Mouse (Mus musculus) stomach, embryonic 16.5 days (tissue): ENCODE data around the gene Pou2f2. TPM values are rescaled to one million over a fixed set of nuclear protein-coding genes. Genes with fewer than 3 reads are reported as not detected.
A peak's percentile ranks its signal among the peaks of the same experiment; 100 is the strongest.

ENCODE experiments used
- ATAC-seq: fragments of 200-750 bp; cut with Nextera tagmentation; 2 replicates; pipeline ENCODE4 v1.8.0; 2017; ENCODE audit warnings: moderate number of reproducible peaks, moderate TSS enrichment; ENCODE audit not compliant: insufficient read depth, low FRiP score
- H3K27ac ChIP-seq: fragments of 300-500 bp; sonication (generic); 2 replicates; pipeline ENCODE4 v1.5.1; 2014; ENCODE audit warnings: low read length
- H3K27me3 ChIP-seq: fragments of 300-500 bp; sonication (generic); 2 replicates; pipeline ENCODE4 v1.6.1; 2014; ENCODE audit warnings: low read length, control low read depth, mixed read lengths; ENCODE audit not compliant: control insufficient read depth, insufficient read depth
- H3K36me3 ChIP-seq: fragments of 300-500 bp; sonication (generic); 2 replicates; pipeline ENCODE4 v1.6.1; 2014; ENCODE audit warnings: low read length; ENCODE audit not compliant: control insufficient read depth, insufficient read depth
- H3K4me1 ChIP-seq: fragments of 300-500 bp; sonication (generic); 2 replicates; pipeline ENCODE4 v1.6.1; 2014; ENCODE audit warnings: low read length, control low read depth, mixed read lengths; ENCODE audit not compliant: control insufficient read depth, insufficient read depth
- H3K4me2 ChIP-seq: fragments of 300-500 bp; sonication (generic); 2 replicates; pipeline ENCODE4 v1.6.1; 2014; ENCODE audit warnings: low read depth, low read length, mixed read lengths
- H3K4me3 ChIP-seq: fragments of 300-500 bp; sonication (generic); replicated peaks from 2 replicates; pipeline ENCODE4 v1.5.1; 2014; ENCODE audit warnings: mild to moderate bottlenecking, low read length
- H3K9ac ChIP-seq: fragments of 300-500 bp; sonication (generic); 2 replicates; pipeline ENCODE4 v1.6.1; 2014; ENCODE audit warnings: low read length
- H3K9me3 ChIP-seq: fragments of 300-500 bp; sonication (generic); replicated peaks from 2 replicates; pipeline ENCODE4 v1.6.1; 2016; ENCODE audit warnings: low read length, control low read depth; ENCODE audit not compliant: control insufficient read depth
- WGBS: fragments of 180-500 bp; shearing (Covaris S2); extraction: QIAGEN DNeasy Blood & Tissue Kit; methylation state at CpG from one replicate; pipeline ENCODE4 v1.1.7; 2014; 5-methylcytosine and 5-hydroxymethylcytosine counted together
- polyA plus RNA-seq: library from polyadenylated mRNA; unstranded; fragments of >200 nt; fragmentation: Nextera tagmentation; extraction: Ambion mirVana; gene quantifications from 2 replicates; pipeline ENCODE4 v1.2.1, GENCODE M21; 2015

Pou2f2 gene
- 1.4 TPM in 2 replicates for polyA plus RNA-seq

DNA sequence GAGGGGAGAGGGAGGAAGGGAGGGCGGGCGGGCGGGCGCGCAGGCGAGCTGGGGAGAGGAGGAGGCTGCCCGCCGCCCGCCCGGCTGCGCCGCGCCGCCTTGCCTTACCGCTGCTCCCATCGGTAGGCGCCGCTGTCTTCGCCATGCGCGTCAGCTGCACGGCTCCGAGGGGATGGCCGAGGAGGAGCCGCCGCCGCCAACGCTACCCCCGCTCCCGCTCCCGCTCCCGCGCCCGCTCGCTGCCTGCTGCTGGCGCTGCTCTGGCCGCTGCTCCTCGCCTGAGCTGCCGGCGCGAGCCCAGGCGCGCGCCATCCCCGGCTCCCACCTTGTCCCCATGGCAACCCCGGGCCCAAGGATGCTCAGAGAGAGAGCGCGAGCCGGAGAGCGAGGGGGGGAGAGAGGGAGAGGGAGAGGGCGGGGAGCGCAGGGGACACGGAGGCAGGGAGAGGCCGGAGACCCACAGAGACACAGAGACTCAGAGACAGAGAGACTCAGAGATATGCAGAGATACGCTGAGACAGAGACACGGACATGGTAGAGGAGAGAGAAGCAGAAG lies at the start of gene Pou2f2:
TSS of gene Pou2f2 (minus strand) at position 121 of the 556 bp plus-strand sequence.
- Histone ChIP-seq H3K9me3 (no peaks in the 10 kb centered on the region), H3K36me3 (no peaks in the 10 kb centered on the region), H3K27me3 (peaks cover 89% of the 10 kb centered on the region), H3K4me3 (peak within 1 kb of the TSS; percentile 51), H3K9ac (peak within 1 kb of the TSS; percentile 60), H3K4me2 (peak within 1 kb of the TSS; percentile 85), H3K27ac (no peak within 1 kb of the TSS), H3K4me1 (peaks cover 16% of the 10 kb centered on the region)
- WGBS = 1% methylated on average over 36 of the region's 56 CpGs
- ATAC-seq = peak; percentile 81; the same call in 1 of the 2 replicates

DNA sequence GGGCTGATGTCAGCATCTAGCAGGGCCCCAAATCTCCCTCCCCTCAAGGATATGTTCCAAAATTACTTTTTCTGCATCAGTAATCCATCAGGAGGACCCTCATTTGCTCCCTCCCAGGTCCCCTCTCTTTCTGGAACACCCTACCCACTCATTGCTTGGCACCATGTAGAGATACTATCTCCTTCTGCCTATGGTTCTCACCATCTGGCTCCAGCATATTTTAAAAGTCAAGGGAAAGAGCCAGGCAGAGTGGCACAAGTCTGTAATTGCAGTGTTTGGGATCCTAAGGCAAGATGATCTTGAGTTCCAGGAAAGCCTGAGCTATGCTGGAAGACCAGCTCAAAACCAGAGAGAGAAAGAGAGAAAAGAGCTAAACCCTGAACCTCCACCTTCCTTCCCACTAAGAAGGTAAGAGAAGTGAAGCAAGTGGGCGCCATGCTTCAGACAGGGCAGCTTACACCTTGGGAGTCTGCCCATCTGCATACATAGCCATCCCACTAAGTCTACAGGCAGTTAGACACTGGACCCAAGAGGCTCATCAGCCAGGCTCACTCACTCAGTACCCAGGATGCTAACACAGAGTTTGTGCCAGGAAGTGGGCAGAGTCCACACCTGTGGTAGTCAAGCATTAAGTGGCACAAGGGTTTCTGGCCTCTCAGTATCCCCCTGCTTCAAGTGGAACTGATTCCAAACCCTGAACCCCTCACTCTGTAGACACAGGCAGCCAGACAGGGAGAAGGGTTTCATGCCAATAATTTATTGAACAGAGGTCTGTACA lies 48.2 kb upstream of the Pou2f2 start:
- WGBS = 89% methylated on average over 1 of the region's 1 CpGs
- H3K27ac ChIP-seq = no peak overlapping the region
- H3K36me3 ChIP-seq = peaks cover 13% of the 10 kb centered on the region; the same call in 1 of the 2 replicates
- no peaks in the 10 kb centered on the region for H3K27me3 ChIP-seq
- H3K9me3 ChIP-seq = no peaks in the 10 kb centered on the region
- no peaks in the 10 kb centered on the region for H3K4me1 ChIP-seq
- ATAC-seq = no peak
- no peak overlapping the region for H3K4me2 ChIP-seq
- no peak overlapping the region for H3K9ac ChIP-seq
- no peak overlapping the region for H3K4me3 ChIP-seq

- 78% methylated on average over 10 of the region's 10 CpGs for WGBS
- H3K27ac ChIP-seq = no peak overlapping the region
These were observed 42.9 kb upstream of the Pou2f2 start for GRCm38 (mm10) chr7:25222275-25222967.

GRCm38 (mm10) chr7:25221102-25221883 lies 41.8 kb upstream of the Pou2f2 start, which contains the start of gene Zfp526:
Gene Zfp526 (plus strand): TSS chr7:25221425.
- Histone ChIP-seq H3K4me1 (peaks cover 29% of the 10 kb centered on the region), H3K27ac (peak within 1 kb of the TSS; percentile 88), H3K4me3 (peak within 1 kb of the TSS; percentile 72), H3K27me3 (no peaks in the 10 kb centered on the region), H3K4me2 (peak within 1 kb of the TSS; percentile 68), H3K9ac (peak within 1 kb of the TSS; percentile 83), H3K9me3 (no peaks in the 10 kb centered on the region), H3K36me3 (peaks cover 9% of the 10 kb centered on the region; the same call in 1 of the 2 replicates)
- peak; percentile 93 for ATAC-seq
- under 1% methylated on average over 45 of the region's 45 CpGs for WGBS

More at GRCm38 (mm10) chr7:25222275-25222967, 42.9 kb upstream of the Pou2f2 start:
- H3K4me2 ChIP-seq = peak overlapping the region; percentile 68
- no peak for ATAC-seq
- peak overlapping the region; percentile 72 for H3K4me3 ChIP-seq
- peaks cover 9% of the 10 kb centered on the region; the same call in 1 of the 2 replicates for H3K36me3 ChIP-seq
- H3K9ac ChIP-seq = peak overlapping the region; percentile 83
- no peaks in the 10 kb centered on the region for H3K9me3 ChIP-seq
- H3K4me1 ChIP-seq = peaks cover 29% of the 10 kb centered on the region
- H3K27me3 ChIP-seq = no peaks in the 10 kb centered on the region

DNA sequence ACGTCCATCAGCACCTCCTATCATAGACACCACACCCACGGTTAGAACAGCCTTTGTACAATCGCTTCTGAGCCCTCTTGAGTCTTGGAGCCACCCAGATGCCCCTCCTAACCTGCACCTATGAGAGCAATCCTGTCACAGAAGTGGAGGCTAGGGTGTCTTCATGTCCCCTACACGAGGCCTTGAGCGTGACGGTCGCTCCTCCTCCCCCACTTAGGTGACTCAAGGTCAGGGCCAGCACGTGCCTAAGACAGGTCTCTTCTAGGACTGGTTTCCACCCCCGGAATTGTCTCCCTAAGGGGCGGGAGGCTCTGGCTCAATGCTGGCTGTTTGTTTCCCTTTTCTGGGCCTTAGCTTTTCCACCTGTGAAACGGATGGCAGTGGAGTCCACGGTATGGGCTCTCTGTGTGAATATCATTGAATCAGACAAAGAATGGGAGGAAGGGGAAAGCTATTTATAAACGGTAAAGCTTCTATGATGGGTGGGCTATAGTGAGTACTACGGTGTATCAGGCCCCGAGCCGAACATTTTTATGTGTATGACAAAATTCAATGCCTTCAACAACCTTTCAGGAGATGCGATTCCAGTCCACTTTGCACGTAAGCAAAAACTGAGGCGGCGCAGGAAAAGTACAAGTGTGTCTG lies 41.1 kb upstream of the Pou2f2 start, which contains the start of gene Dedd2:
TSS of gene Dedd2 (minus strand) at position 159 of the 645 bp plus-strand sequence.
- peak within 1 kb of the TSS; percentile 83 for H3K9ac ChIP-seq
- 5% methylated on average over 20 of the region's 20 CpGs for WGBS

GRCm38 (mm10) chr7:25219756-25220456 lies 40.4 kb upstream of the Pou2f2 start:
- Histone ChIP-seq H3K27me3 (no peaks in the 10 kb centered on the region), H3K9me3 (no peaks in the 10 kb centered on the region), H3K9ac (peak overlapping the region; percentile 83), H3K36me3 (0 out of 2 replicates have a peak, but pooled peaks cover 7% of the 10 kb centered on the region), H3K4me1 (peaks cover 29% of the 10 kb centered on the region), H3K4me3 (peak overlapping the region; percentile 72), H3K4me2 (peak overlapping the region; percentile 68), H3K27ac (peak overlapping the region; percentile 88)
- ATAC-seq = peak; percentile 82
- WGBS = 2% methylated on average over 31 of the region's 31 CpGs

More for the DNA sequence above, 41.1 kb upstream of the Pou2f2 start, which contains the start of gene Dedd2:
- no peaks in the 10 kb centered on the region for H3K9me3 ChIP-seq
- H3K4me1 ChIP-seq = peaks cover 29% of the 10 kb centered on the region
- no peaks in the 10 kb centered on the region for H3K27me3 ChIP-seq
- peak within 1 kb of the TSS; percentile 68 for H3K4me2 ChIP-seq
- no peak for ATAC-seq
- peak within 1 kb of the TSS; percentile 72 for H3K4me3 ChIP-seq
- H3K27ac ChIP-seq = peak within 1 kb of the TSS; percentile 88
- H3K36me3 ChIP-seq = peaks cover 5% of the 10 kb centered on the region; the same call in 1 of the 2 replicates

- 0 out of 2 replicates have a peak, but pooled peaks cover 8% of the 10 kb centered on the region for H3K36me3 ChIP-seq
- ATAC-seq = no peak; the same call in 1 of the 2 replicates
- peak overlapping the region; percentile 72 for H3K4me3 ChIP-seq
- H3K27me3 ChIP-seq = no peaks in the 10 kb centered on the region
- WGBS = 1% methylated on average over 16 of the region's 16 CpGs
- H3K9me3 ChIP-seq = no peaks in the 10 kb centered on the region
- peak overlapping the region; percentile 81 for H3K9ac ChIP-seq
- peak overlapping the region; percentile 88 for H3K27ac ChIP-seq
- H3K4me2 ChIP-seq = peak overlapping the region; percentile 68
- H3K4me1 ChIP-seq = peaks cover 29% of the 10 kb centered on the region
These were observed 39.9 kb upstream of the Pou2f2 start for GRCm38 (mm10) chr7:25219416-25219750.
